Mouse (Mus musculus): ENCODE measurements around the gene Mybpc1. TPM values are rescaled to one million over a fixed set of nuclear protein-coding genes. Genes with fewer than 3 reads are reported as not detected.

Mybpc1 gene
- polyA plus RNA-seq, 1 experiment from 2014 or later = 0.09 TPM

GRCm38 (mm10) chr10:88503421-88504314, 101.3 kb downstream of the Mybpc1 start, which contains the start of gene Chpt1:
Chpt1 (minus strand) TSS chr10:88504073.
- ATAC-seq (ENCODE audit: insufficient read depth) = peak; percentile 96
- H3K4me1 ChIP-seq (ENCODE audit: insufficient read depth) = peaks cover 12% of the 10 kb centered on the region
- under 1% methylated on average over 74 of the region's 80 CpGs for WGBS
- peak within 1 kb of the TSS; percentile 68 for H3K4me3 ChIP-seq (ENCODE audit: low read depth, low read length)
- H3K27me3 ChIP-seq (ENCODE audit: insufficient read depth, low read length) = no peaks in the 10 kb centered on the region
- no peaks in the 10 kb centered on the region for H3K9me3 ChIP-seq (ENCODE audit: low read depth, low read length)
- no peak for TF ChIP-seq CTCF (IDR thresholded peaks at IDR 0.05; ENCODE audit: low read depth)
- no peaks in the 10 kb centered on the region for H3K36me3 ChIP-seq (ENCODE audit: insufficient read depth)
- peak within 1 kb of the TSS; percentile 70; the same call in 1 of the 2 replicates for H3K27ac ChIP-seq (ENCODE audit: low read depth)
- peak; percentile 87 for DNase-seq
- H3K4me2 ChIP-seq = peak within 1 kb of the TSS; percentile 86
- peak within 1 kb of the TSS; percentile 80 for H3K9ac ChIP-seq

GRCm38 (mm10) chr10:88502919-88503318, 102.0 kb downstream of the Mybpc1 start:
- 22% methylated on average over 4 of the region's 4 CpGs for WGBS
- Histone ChIP-seq H3K4me3 (ENCODE audit: low read depth, low read length) (peak overlapping the region; percentile 68), H3K27me3 (ENCODE audit: insufficient read depth, low read length) (no peaks in the 10 kb centered on the region), H3K4me1 (ENCODE audit: insufficient read depth) (peaks cover 12% of the 10 kb centered on the region), H3K27ac (ENCODE audit: low read depth) (no peak overlapping the region), H3K9ac (peak overlapping the region; percentile 80), H3K9me3 (ENCODE audit: low read depth, low read length) (no peaks in the 10 kb centered on the region), H3K36me3 (ENCODE audit: insufficient read depth) (no peaks in the 10 kb centered on the region), H3K4me2 (peak overlapping the region; percentile 86)
- DNase-seq = no peak
- no peak for TF ChIP-seq CTCF (IDR thresholded peaks at IDR 0.05; ENCODE audit: low read depth)
- no peak for ATAC-seq (ENCODE audit: insufficient read depth)

GRCm38 (mm10) chr10:88501886-88502765, 102.8 kb downstream of the Mybpc1 start:
- H3K4me2 ChIP-seq = peak overlapping the region; percentile 86
- peak; percentile 19 for DNase-seq
- 63% methylated on average over 13 of the region's 13 CpGs for WGBS
- ATAC-seq (ENCODE audit: insufficient read depth) = no peak
- peaks cover 12% of the 10 kb centered on the region for H3K4me1 ChIP-seq (ENCODE audit: insufficient read depth)
- TF ChIP-seq CTCF (IDR thresholded peaks at IDR 0.05; ENCODE audit: low read depth) = no peak
- H3K36me3 ChIP-seq (ENCODE audit: insufficient read depth) = no peaks in the 10 kb centered on the region
- no peak overlapping the region for H3K27ac ChIP-seq (ENCODE audit: low read depth)
- H3K27me3 ChIP-seq (ENCODE audit: insufficient read depth, low read length) = no peaks in the 10 kb centered on the region
- H3K4me3 ChIP-seq (ENCODE audit: low read depth, low read length) = no peak overlapping the region; the same call in 1 of the 2 replicates
- H3K9ac ChIP-seq = no peak overlapping the region
- no peaks in the 10 kb centered on the region for H3K9me3 ChIP-seq (ENCODE audit: low read depth, low read length)

GRCm38 (mm10) chr10:88501370-88501769, 103.6 kb downstream of the Mybpc1 start:
- 21% methylated on average over 10 of the region's 10 CpGs for WGBS
- H3K4me1 ChIP-seq (ENCODE audit: insufficient read depth) = peaks cover 12% of the 10 kb centered on the region
- DNase-seq (peak; percentile 17), ATAC-seq (ENCODE audit: insufficient read depth) (no peak)
- H3K4me3 ChIP-seq (ENCODE audit: low read depth, low read length) = no peak overlapping the region
- no peaks in the 10 kb centered on the region for H3K36me3 ChIP-seq (ENCODE audit: insufficient read depth)
- peak overlapping the region; percentile 18; the same call in 1 of the 2 replicates for H3K4me2 ChIP-seq
- no peak overlapping the region for H3K27ac ChIP-seq (ENCODE audit: low read depth)
- no peaks in the 10 kb centered on the region for H3K27me3 ChIP-seq (ENCODE audit: insufficient read depth, low read length)
- no peaks in the 10 kb centered on the region for H3K9me3 ChIP-seq (ENCODE audit: low read depth, low read length)
- TF ChIP-seq CTCF (IDR thresholded peaks at IDR 0.05; ENCODE audit: low read depth) = no peak
- H3K9ac ChIP-seq = no peak overlapping the region

GRCm38 (mm10) chr10:88499993-88500392, 105.0 kb downstream of the Mybpc1 start:
- Histone ChIP-seq H3K4me3 (ENCODE audit: low read depth, low read length) (no peak overlapping the region), H3K27ac (ENCODE audit: low read depth) (no peak overlapping the region), H3K27me3 (ENCODE audit: insufficient read depth, low read length) (no peaks in the 10 kb centered on the region), H3K9ac (no peak overlapping the region), H3K4me1 (ENCODE audit: insufficient read depth) (peaks cover 12% of the 10 kb centered on the region), H3K4me2 (no peak overlapping the region), H3K36me3 (ENCODE audit: insufficient read depth) (no peaks in the 10 kb centered on the region), H3K9me3 (ENCODE audit: low read depth, low read length) (no peaks in the 10 kb centered on the region)
- 62% methylated on average over 5 of the region's 5 CpGs for WGBS
- no peak for TF ChIP-seq CTCF (IDR thresholded peaks at IDR 0.05; ENCODE audit: low read depth)
- ATAC-seq (ENCODE audit: insufficient read depth) (no peak), DNase-seq (peak; percentile 43)

- ATAC-seq (ENCODE audit: insufficient read depth) = no peak
- H3K4me3 ChIP-seq (ENCODE audit: low read depth, low read length) = no peak overlapping the region
- H3K4me2 ChIP-seq = no peak overlapping the region
- H3K4me1 ChIP-seq (ENCODE audit: insufficient read depth) = peaks cover 5% of the 10 kb centered on the region
- 63% methylated on average over 11 of the region's 11 CpGs for WGBS
- no peaks in the 10 kb centered on the region for H3K9me3 ChIP-seq (ENCODE audit: low read depth, low read length)
- H3K9ac ChIP-seq = no peak overlapping the region
- H3K36me3 ChIP-seq (ENCODE audit: insufficient read depth) = no peaks in the 10 kb centered on the region
- no peak overlapping the region for H3K27ac ChIP-seq (ENCODE audit: low read depth)
- no peaks in the 10 kb centered on the region for H3K27me3 ChIP-seq (ENCODE audit: insufficient read depth, low read length)
- DNase-seq = no peak
- TF ChIP-seq CTCF (IDR thresholded peaks at IDR 0.05; ENCODE audit: low read depth) = no peak
These were observed 107.9 kb downstream of the Mybpc1 start for GRCm38 (mm10) chr10:88496864-88497564.

Data from lung, embryonic 14.5 days (tissue).